Mouse (Mus musculus) adrenal gland, adult 8-10 months (tissue): ENCODE results near the gene Rbm8a. TPM values are rescaled to one million over a fixed set of nuclear protein-coding genes. Genes with fewer than 3 reads are reported as not detected.
"Not testable (repeated sequence)": the region's sequence is repeated elsewhere in the genome, so short reads cannot be mapped to it uniquely, and the experiment has no call there.

ENCODE experiments used
- DNase-seq: peaks from one replicate; pipeline ENCODE4 v3.0.0; 2022
- total RNA-seq, 4 experiments: library from RNA; stranded (reverse); gene quantifications; 2 replicates each; pipeline ENCODE4 v1.2.4; 2022

Rbm8a gene
- total RNA-seq, 4 experiments from 2014 or later, result 54.6 to 101 (median 71.7) TPM

- not testable (repeated sequence) for DNase-seq
These were observed 23.7 kb upstream of the Rbm8a start for GRCm38 (mm10) chr3:96606007-96606406.

- no peak for DNase-seq
These were observed 23.1 kb upstream of the Rbm8a start for GRCm38 (mm10) chr3:96606618-96607017.

- DNase-seq, result no peak
These were observed 11.8 kb upstream of the Rbm8a start for GRCm38 (mm10) chr3:96617941-96618340.

- DNase-seq, result no peak
These were observed 6.5 kb upstream of the Rbm8a start for GRCm38 (mm10) chr3:96623201-96623600.

GRCm38 (mm10) chr3:96632058-96632457, 2.3 kb downstream of the Rbm8a start:
- DNase-seq, result no peak

- DNase-seq, result no peak
These were observed 4.3 kb downstream of the Rbm8a start for GRCm38 (mm10) chr3:96634015-96634414.

GRCm38 (mm10) chr3:96634928-96635879, 5.5 kb downstream of the Rbm8a start, which contains the start of the genes Pex11b and Gm42957:
TSS of gene Pex11b (plus strand) at chr3:96635376.
TSS of gene Gm42957 (plus strand) at chr3:96635474.
- peak; percentile 87 for DNase-seq

GRCm38 (mm10) chr3:96635906-96636305, 6.2 kb downstream of the Rbm8a start:
- DNase-seq, result no peak

GRCm38 (mm10) chr3:96636448-96636847, 6.7 kb downstream of the Rbm8a start:
- DNase-seq, result no peak

- peak; percentile 50 for DNase-seq
These were observed 9.5 kb downstream of the Rbm8a start for GRCm38 (mm10) chr3:96639219-96639618.

GRCm38 (mm10) chr3:96645018-96645649, 15.4 kb downstream of the Rbm8a start, which contains the start of gene Itga10:
TSS of gene Itga10 (plus strand) at chr3:96645584.
- peak; percentile 9 for DNase-seq

GRCm38 (mm10) chr3:96647365-96647764, 17.6 kb downstream of the Rbm8a start:
- no peak for DNase-seq

- DNase-seq, result no peak
These were observed 31.2 kb downstream of the Rbm8a start for GRCm38 (mm10) chr3:96660901-96661300.

- no peak for DNase-seq
These were observed 33.1 kb downstream of the Rbm8a start for GRCm38 (mm10) chr3:96662731-96663316.

- DNase-seq, result peak; percentile 60
These were observed 33.9 kb downstream of the Rbm8a start for GRCm38 (mm10) chr3:96663432-96664239.

GRCm38 (mm10) chr3:96665732-96666363, 36.1 kb downstream of the Rbm8a start:
- not testable (repeated sequence) for DNase-seq

- no peak for DNase-seq
These were observed 37.2 kb downstream of the Rbm8a start for GRCm38 (mm10) chr3:96666916-96667315.

- DNase-seq, result no peak
These were observed 37.6 kb downstream of the Rbm8a start for GRCm38 (mm10) chr3:96667316-96667715.

- no peak for DNase-seq
These were observed 38.8 kb downstream of the Rbm8a start for GRCm38 (mm10) chr3:96668424-96669067.

- peak; percentile 78 for DNase-seq
These were observed 40.2 kb downstream of the Rbm8a start, which contains the start of gene Ankrd35 for GRCm38 (mm10) chr3:96669727-96670468. TSS of gene Ankrd35 (plus strand) at chr3:96670131.
